Mouse (Mus musculus) lung, postnatal 14 days (tissue): ENCODE measurements around the gene Gm4871.
A peak's percentile ranks its signal among the peaks of the same experiment; 100 is the strongest.
"Not testable (repeated sequence)": the region's sequence is repeated elsewhere in the genome, so short reads cannot be mapped to it uniquely, and the experiment has no call there.

ENCODE experiments used
- DNase-seq: peaks from one replicate; pipeline ENCODE4 v3.0.0; 2021

The Gm4871 gene

DNA sequence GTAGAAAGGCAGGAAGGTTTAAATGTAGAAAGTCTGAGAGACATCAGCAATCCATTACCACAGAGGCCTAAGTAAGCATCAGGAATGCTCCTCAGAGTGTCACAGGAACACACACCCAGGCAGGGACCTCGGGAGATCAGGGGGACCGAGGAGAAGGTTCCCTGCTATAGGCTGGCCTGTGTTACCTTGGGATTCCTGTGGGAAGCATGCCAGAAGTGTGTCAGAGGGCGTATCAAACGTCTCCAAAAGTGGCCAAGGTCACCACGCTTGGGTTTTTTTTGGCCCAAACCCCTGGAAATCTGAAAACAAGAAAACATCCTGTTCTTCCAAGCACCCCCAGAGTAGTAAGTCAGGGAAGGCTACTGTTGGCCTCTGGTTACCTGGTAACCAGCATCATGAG, at the start of gene Gm4871:
Gm4871 (minus strand) TSS at position 364 of the 400 bp plus-strand sequence.
- DNase-seq: not testable (repeated sequence)

DNA sequence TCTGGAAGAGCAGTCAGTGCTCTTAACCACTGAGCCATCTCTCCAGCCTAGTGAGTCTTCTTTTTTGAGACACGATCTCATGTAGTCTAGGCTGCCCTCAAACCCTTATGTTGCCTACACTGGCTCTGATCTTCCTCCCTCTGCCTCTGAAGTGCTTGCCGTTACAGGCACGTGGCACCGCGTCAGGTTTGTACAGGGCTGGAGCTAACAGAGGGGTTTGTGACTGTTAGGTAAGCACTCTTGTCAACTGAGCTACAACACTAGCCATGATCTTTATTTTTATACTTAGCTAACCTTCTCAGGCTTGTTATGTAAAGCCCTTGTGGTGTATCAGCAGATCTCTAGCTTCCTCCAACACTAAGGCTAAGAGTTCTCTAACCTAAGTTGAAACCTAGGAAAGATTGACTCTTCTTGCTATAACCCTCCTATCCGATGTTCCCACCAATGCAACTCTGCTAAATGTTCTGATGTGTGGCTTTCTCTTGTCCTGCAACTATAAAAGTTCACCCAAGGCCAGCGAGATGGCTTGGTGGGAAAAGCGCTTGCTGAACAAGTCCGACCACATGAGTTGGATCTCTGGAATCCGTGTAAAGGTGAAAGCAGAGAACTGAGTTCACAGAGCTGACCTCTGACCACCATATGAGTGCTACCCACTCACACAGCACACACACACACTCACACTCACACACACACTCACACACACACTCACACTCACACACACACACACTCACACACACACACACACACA, 49.5 kb upstream of the Gm4871 start:
- DNase-seq: no peak

DNA sequence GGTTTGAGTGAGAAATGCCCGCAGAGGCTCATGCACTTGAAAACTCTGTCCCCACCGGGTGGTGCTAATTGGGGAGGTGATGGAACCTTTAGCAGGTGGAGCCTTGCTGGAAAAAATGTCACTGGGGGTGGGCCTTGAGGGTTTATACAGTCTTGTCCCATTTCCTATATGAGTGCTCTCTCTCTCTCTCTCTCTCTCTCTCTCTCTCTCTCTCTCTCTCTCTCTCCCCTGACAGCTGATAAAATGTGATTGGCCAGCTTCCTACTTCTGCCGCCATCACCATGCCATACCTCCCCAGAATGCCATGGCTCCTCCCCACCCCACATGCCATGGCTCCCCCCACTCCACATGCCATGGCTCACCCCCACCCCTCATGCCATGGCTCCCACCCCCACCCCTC, 42.5 kb upstream of the Gm4871 start:
- DNase-seq: no peak

DNA sequence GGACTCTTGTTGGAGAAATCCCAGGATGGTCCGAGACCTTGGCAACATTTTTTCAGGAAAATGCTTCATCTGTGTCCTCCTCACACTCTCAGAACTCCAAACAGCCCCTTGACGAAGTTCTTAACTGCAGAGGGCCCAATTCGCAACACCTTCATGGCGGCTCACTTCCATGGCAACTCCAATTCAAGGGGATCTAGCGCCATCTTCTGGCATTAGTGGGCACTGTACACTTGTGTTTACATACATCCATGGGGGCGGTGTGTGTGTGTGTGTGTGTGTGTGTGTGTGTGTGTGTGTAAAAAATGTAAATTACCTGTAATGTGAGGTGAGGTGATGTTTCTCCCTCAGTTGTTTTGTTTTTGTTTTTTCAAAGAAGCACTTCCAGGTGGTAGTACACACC, 38.8 kb upstream of the Gm4871 start:
- no peak for DNase-seq

DNA sequence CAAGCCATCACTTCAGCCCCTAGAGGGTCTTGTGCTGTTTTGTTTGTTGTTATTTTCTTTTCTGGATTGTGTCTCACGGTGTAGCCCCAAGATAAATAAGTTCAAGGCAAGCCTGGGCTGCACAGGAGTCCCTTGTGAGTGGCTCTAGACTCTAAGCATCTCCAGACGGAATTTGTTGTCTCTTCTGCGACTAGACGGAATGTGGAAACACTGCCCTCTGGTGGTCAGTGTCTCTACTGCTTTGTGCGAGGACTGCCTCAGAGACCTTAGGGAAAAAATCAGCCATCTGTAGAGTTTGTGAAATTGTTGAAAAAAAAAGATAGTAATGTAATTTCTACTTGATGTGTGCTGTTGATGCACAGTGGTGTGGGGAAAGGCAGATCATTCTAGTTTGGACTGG, 37.2 kb upstream of the Gm4871 start:
- peak; percentile 82 for DNase-seq

DNA sequence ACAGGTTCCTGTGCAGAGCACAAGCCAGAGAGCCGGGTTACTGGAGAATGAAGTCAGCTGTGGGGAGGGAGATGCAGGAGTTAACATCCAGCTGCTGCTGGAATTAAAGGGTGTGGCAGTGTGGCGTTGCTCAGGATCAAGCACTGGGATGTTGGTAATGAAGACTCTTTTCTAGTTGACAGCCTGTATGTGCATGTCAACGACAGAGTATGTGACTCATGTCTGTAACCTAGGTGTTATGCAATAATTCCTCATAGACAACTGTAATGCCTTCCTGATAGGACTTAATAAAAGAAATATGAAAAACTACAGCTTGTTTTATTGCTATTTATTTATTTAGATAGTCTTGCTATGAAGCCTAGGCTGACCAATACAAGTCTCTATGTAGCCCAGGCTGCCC, 36.3 kb upstream of the Gm4871 start:
- DNase-seq: no peak

DNA sequence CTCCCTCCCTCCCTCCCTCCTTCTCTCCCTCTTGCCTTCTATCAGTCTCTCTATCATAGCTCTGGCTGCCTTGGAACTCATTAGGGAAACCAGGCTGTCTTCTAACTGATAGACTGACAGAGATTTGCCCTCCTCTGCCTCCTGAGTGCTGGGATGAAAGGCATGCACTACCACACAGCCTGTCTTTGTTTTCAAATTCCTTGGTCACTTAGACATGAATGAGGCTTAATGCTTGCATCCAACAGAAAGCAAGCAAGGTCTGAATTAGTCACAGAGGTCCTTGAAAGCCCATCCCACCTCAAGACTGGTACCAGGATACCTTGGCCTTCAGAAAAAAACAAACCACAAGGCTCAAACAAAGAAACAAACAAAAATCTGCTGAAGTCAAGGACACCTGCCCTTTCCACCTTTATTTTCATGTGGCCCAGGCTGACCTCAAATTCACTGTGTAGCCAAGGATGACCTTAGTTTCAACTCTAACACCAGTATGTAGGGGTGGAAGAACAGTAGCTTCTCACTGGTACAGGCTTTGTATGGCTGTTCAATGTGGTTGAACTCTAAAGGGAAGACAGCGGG, 32.3 kb upstream of the Gm4871 start:
- no peak for DNase-seq

DNA sequence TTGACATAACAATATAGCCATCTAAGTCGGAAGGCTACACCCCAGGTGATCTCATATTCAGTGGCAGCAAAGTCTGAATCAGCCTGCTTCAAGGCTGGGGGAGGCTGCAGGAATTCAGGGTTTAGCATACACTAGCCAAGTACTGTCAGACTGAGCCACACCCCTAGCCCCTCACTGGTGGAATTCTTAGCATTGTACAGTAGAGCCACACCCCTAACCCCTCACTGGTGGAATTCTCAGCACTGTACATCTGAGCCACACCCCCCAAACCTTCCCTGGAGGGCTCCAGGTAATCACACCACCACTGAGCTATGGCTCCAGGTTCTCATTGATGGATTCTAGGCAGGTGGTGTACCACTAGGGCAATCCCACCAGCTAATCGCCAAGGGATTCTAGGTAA, 27.0 kb upstream of the Gm4871 start:
- DNase-seq: no peak

DNA sequence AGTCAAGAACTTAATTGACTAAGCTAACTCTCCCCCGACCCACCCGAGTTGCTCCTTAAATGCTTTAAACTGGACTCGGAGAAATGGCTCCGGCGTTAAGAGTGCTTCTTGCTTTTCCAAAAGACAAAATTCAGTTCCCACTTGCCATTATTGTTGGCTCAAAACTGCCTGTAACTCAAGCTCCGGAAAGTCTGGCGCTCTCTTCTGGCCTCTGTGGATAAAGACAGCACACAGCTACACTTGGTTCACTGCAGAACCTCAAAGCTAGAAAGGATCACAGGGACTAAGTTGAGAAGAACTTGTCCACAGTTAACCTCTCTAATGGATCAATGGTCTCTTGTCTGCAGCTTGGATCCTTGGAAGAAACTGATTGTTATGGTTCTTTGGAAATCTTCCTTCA, 26.2 kb upstream of the Gm4871 start:
- no peak for DNase-seq

DNA sequence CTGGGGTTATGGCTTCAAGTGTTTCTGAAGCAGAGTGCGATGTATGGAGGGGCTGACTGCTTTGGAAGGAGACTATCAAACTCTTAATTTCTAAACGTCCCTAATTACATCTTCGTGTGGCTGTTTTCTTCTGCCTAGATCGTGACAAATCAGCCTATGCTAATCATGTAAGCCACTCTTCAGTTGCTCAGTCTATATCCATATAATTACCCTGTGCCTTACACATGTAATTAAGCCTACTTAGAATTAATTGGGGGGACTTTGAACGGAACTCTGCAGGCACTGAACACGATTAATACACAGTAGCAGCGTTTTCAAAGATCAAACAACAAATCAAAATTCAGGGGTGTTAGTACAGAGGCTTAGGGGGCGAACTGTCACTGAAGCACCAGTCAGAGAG, 25.4 kb upstream of the Gm4871 start:
- DNase-seq: no peak

DNA sequence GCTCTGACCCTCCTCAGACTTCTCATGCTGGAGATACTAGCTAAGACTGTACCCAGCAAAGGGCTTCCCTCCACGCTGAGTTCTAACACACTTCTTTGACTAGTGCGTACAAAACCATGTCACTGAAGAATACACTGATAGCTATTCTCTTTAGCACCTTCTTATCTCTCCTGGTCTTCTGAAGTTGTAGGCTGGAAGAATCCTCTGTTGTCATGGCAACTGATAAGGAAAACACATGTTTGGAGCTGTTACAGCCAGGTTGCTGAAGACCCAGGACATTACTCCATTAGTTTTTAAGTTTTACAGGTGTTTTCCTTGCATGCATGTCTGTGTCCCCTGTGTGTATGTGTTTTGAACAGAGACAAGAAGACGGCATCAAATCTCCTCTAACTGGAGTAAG, 21.6 kb upstream of the Gm4871 start:
- DNase-seq: not testable (repeated sequence)

DNA sequence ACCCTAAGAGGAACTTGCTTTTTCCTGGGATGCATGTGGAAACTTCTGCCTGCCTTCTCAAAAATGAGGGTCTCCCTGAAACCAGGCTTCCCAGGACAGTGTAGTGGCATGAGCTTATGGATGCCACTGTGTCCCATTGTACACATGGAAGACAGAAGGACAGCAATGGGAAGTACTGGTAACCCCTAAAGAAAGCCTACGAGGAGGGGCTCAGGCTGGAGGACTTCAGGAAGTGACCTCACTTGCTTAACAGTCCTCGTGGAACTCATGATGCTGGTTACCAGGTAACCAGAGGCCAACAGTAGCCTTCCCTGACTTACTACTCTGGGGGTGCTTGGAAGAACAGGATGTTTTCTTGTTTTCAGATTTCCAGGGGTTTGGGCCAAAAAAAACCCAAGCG, 10.1 kb upstream of the Gm4871 start, which contains the start of gene 1700018F24Rik:
1700018F24Rik (plus strand) TSS at position 301 of the 400 bp plus-strand sequence.
- DNase-seq: not testable (repeated sequence)

DNA sequence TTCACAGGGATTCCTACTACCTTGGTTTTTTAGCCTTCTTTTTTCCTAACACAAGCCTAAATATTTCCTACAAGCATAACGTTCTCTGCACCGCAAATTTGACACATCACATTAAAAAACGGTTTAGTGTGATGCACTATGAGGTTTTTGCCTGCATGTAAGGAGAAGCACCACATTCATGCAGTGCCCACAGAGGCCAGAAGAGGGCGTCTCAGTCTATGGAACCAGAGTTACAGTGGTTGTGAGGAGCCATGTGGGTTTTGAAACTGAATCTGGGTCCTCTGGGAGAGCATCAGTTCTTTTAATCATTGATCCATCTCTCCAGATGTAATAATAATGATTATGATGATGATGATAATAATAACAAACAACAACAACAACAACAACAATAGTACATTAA, 9.1 kb upstream of the Gm4871 start:
- peak; percentile 3 for DNase-seq

DNA sequence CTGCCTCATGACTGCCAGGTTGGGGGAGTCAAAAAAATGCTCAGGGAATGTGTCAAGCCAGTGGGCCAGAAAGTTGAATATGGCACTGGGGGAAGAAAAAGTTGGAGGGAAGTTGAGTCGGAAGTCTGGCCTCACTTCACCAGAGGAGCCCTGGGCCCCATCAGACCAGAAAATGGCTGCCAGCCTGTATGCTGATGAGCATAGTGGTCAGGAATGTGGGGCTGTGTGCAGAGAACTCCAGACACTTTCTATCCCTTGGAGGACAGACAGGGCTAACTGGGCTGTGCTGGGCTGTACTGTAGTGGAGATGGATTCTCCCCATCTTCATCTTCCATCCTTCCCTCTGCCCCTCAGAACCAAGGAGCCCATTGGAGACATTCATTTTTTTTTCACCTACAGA, 2.1 kb downstream of the Gm4871 start:
- DNase-seq: not testable (repeated sequence)

DNA sequence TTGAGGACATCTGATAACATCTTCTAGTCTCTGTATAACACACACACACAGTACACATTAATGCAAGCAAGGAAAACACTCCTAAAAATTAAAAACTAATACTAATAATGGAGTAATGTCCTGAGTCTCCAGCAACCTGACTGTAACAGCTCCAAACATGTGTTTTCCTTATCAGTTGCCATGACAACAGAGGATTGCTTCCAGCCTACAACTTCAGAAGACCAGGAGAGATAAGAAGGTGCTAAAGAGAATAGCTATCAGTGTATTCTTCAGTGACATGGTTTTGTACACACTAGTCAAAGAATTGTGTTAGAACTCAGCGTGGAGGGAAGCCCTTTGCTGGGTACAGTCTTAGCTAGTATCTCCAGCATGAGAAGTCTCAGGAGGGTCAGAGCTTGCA, 11.8 kb downstream of the Gm4871 start:
- not testable (repeated sequence) for DNase-seq

DNA sequence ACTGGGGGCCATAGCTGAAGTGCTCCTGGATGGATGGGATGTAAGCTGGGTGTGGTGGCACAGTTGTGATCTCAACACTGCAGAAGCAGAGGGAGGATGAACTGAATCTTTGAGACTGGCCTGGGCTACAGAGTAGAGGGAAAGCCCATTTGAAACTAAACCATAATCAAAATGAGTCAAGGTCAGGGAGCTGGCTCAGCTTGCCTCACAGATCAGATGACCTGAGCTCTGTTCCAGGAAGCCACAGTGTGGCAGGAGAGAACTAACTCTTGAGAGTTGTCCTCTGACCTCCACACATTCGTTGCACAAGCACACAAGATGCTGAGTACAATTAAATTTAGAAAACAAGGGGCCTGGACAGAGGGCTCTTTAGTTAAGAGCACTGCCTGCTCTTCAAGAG, 12.3 kb downstream of the Gm4871 start:
- not testable (repeated sequence) for DNase-seq

DNA sequence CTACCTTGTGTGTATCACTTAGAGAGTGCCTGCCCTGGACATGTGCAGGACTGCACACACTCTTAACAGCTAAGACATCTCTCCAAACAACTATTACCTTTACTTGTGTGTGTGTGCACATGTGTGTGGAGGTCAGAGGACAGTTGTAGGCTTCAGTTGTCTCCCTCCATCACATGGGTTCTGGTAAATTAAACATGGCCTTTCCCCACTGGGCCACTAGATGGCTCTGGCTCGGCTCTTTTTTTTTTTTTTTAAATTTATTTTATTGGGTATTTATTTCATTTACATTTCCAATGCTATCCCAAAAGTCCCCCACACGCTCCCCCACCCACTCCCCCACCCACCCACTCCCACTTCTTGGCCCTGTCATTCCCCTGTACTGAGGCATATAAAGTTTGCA, 15.8 kb downstream of the Gm4871 start:
- DNase-seq: not testable (repeated sequence)

DNA sequence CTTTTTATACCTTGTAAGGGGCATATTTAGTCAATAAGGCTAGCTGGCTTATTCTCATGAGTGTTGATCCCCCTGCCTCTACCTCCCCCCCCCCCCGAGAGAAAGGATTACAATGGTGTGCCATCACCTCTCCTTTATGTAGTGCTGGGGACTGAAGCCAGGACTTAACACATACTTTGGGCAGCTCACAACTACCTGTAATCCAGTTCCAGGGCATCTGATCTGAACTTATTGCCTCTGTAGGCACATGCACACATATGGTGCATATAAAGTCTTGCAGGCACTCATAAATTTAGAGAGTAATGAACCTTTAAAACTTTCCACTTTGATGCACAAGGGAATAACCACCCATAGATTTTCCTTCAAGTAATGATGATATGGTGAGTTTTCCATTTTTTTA, 18.3 kb downstream of the Gm4871 start:
- no peak for DNase-seq

DNA sequence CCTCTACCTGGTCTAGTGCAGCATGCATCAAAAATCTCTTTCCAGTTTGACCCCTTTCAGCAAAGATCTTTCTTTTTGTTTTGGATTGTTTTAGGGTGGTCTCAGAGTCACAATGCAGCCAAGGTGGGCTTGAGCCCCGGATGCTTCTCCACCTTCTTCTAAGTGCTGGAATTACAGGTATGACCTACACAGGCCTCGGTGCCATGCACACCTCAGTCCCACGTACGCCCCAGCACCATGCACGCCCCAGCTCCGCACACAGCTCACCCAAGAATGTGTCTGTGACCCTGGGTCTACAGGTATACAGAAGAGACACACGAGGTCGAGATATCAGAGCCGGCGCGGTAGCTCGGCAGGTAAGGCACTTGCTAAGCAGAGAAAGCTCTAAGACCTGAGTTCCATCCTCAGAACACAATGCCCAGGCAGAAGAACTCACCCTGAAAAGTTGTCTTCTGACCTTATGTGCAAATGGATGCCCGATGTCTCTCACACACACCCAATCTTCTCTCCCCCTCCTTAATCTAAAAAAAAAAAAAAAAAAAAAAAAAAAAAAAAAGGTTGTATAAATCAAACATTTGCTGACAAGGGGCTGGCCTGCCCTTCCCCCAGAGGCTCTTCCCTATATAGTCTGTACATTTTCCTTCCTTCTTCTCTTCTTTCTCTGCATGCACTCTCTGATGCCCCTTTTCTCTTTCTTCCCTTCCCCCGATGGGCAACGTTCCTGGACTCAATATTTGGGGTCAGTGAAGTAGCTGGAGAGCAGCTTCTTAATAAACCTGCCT, 23.5 kb downstream of the Gm4871 start:
- DNase-seq: no peak

DNA sequence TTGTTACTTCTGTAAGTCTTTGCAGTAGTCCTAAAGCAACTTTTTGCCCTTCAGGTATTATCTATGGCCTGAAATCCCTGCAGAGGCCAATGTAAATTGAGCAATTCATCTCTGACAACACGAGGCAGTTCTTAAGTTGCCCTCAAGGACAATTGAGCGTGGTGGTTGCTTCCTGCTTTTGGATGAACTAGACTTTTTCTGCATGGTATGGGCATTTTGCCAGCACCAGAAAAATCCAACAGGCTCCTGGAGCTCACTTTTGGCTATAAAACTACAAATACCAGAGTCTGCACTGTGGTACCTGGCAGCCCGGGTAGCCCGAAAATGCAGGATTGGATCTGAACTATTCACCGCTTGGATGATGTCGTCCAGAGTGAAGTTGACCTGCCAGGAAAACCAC, 27.0 kb downstream of the Gm4871 start:
- DNase-seq: no peak

DNA sequence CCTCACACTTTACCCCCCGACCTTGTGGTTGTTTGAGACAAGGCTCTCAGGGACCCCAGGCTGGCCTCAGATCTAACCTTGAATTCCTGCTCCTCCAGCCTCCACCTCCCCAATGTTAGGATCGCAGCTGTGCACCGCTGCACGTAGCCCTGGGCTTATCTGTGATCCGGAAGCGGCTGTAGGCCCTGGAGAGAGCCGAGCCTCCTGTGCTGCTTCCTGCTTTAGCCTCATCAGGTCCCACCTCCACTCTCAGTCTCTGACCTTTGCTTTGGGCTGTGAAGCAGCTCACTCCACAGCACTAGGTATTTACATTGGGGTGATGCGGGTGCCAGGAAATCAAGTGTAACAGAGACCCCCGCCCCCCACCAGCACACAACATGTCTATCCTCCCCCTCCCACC, 28.1 kb downstream of the Gm4871 start:
- DNase-seq: no peak

DNA sequence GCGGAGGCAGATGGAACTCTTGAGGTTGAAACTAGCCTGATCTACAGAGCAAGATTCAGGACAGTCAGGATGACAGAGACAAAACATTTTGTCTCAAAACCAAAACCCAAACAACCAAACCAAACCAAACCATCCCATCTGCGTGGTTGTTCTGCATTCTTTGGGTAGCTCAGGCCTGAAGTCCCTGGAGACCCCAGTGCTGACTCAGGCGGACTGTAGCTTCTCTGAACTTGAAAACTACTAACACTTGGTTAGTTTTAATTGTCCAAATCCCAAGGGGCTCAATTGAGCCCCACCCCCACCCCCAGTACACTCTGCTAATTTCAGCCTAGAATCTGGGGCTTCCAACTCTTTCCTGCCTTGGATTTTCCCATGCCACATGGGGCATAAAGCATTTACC, 29.2 kb downstream of the Gm4871 start:
- no peak for DNase-seq

DNA sequence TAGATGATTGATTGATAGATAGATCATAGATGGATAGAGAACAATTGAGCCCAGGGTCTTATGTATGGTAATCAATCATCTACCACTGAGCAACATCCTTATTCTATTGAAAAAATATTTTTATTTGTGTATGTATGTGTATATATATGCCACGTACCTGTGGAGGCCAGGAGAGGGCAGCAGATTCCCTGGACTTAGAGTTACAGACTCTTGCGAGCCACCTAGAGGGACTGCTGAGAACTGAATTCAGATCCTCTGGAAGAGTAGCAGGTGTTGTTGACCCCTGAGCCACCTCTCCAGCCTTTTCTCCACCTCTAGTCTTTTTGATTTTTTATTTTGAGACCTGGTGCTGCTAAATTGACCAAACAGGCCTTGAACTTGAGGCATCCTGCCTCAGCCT, 34.1 kb downstream of the Gm4871 start:
- DNase-seq: no peak

DNA sequence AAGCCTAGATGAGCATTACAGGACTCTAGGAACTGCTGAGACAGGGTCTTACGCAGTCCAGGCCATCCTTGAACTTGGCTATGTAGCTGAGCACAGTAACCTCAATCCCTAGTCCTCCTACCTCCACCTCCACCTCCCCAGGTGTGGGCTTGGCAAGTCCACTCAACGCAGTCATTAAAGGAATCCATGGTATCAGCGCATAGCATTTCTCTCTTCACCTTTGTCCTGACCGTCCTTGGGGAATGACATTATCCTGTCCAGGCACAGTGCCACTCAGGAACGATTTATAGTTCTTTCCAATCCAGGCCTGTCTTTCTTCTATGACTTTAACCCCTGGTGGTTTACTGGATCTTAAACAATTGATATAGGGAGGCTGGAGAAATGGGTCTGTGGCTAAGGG, 42.1 kb downstream of the Gm4871 start:
- no peak for DNase-seq
